Mouse (Mus musculus): ENCODE data around the gene Cd93. TPM values are rescaled to one million over a fixed set of nuclear protein-coding genes. Genes with fewer than 3 reads are reported as not detected.

Gene Cd93
- total and polyA plus RNA-seq, 3 experiments = not detected

GRCm38 (mm10) chr2:148430941-148431340 lies 12.4 kb downstream of the Cd93 start:
- no peak for DNase-seq (ENCODE audit: low read depth, low spot score)
- H3K79me2 ChIP-seq (ENCODE audit: control insufficient read depth, insufficient read depth, low read length, poor library complexity) = no peaks in the 10 kb centered on the region
- TF ChIP-seq MYC (IDR thresholded peaks at IDR 0.05; ENCODE audit: low read depth, low read length) (no peak), KAT2A (conservative IDR thresholded peaks at IDR 0.05; ENCODE audit: low read depth, low read length) (no peak), USF2 (IDR thresholded peaks at IDR 0.05; ENCODE audit: borderline replicate concordance in 1 of 2, insufficient read depth in 1 of 2, low read depth in 1 of 2, low read length in 2 of 2) (no peak), NELFE (IDR thresholded peaks at IDR 0.05; ENCODE audit: low read depth, low read length) (no peak), MYB (IDR thresholded peaks at IDR 0.05; ENCODE audit: low read depth, low read length) (no peak), GATA1 (IDR thresholded peaks at IDR 0.05; ENCODE audit: low read depth, low read length) (no peak), ZNF384 (IDR thresholded peaks at IDR 0.05; ENCODE audit: low read depth, low read length) (no peak), MXI1 (IDR thresholded peaks at IDR 0.05; ENCODE audit: low read depth, low read length) (no peak), CHD1 (IDR thresholded peaks at IDR 0.05; ENCODE audit: low read depth, low read length) (no peak), TCF12 (IDR thresholded peaks at IDR 0.05; ENCODE audit: low read depth, low read length) (no peak), EP300 (IDR thresholded peaks at IDR 0.05; ENCODE audit: low read depth in 1 of 2, low read length in 2 of 2) (no peak)
- no peaks in the 10 kb centered on the region for H3K36me3 ChIP-seq (ENCODE audit: control insufficient read depth in 1 of 2, insufficient read depth in 2 of 2, low read length in 2 of 2)
- no peak overlapping the region for H3K9ac ChIP-seq (ENCODE audit: control insufficient read depth, low read depth, low read length, poor library complexity, severe bottlenecking)
- H3K27ac ChIP-seq (ENCODE audit: control insufficient read depth, low read depth, low read length) = no peak overlapping the region
- no peaks in the 10 kb centered on the region for H3K9me3 ChIP-seq (replicated peaks; ENCODE audit: insufficient read depth, low read length)
- no peak overlapping the region for H3K4me3 ChIP-seq (ENCODE audit: control insufficient read depth in 1 of 2, insufficient read depth in 1 of 2, low read depth in 2 of 2, low read length in 2 of 2)
- no peaks in the 10 kb centered on the region for H3K4me1 ChIP-seq (ENCODE audit: control insufficient read depth in 1 of 2, insufficient read depth in 2 of 2, low read length in 2 of 2)
- H3K27me3 ChIP-seq (ENCODE audit: control insufficient read depth in 1 of 2, insufficient read depth in 2 of 2, low read length in 2 of 2) = no peaks in the 10 kb centered on the region

- no peaks in the 10 kb centered on the region for H3K4me1 ChIP-seq (ENCODE audit: control insufficient read depth in 1 of 2, insufficient read depth in 2 of 2, low read length in 2 of 2)
- H3K9me3 ChIP-seq (replicated peaks; ENCODE audit: insufficient read depth, low read length) = no peaks in the 10 kb centered on the region
- DNase-seq (ENCODE audit: low read depth, low spot score) = no peak
- no peaks in the 10 kb centered on the region for H3K27me3 ChIP-seq (ENCODE audit: control insufficient read depth in 1 of 2, insufficient read depth in 2 of 2, low read length in 2 of 2)
- H3K4me3 ChIP-seq (ENCODE audit: control insufficient read depth in 1 of 2, insufficient read depth in 1 of 2, low read depth in 2 of 2, low read length in 2 of 2) = no peak overlapping the region
- TF ChIP-seq CTCF (IDR thresholded peaks at IDR 0.05 in 2 of 3, conservative IDR thresholded peaks at IDR 0.05 in 1 of 3; ENCODE audit: control insufficient read depth in 1 of 3, insufficient read depth in 1 of 3, low read depth in 2 of 3, low read length in 3 of 3, poor library complexity in 1 of 3, severe bottlenecking in 1 of 3) (no peak), CHD2 (IDR thresholded peaks at IDR 0.05; ENCODE audit: low read length) (no peak), RAD21 (IDR thresholded peaks at IDR 0.05; ENCODE audit: low read depth, low read length) (no peak), CHD1 (IDR thresholded peaks at IDR 0.05; ENCODE audit: low read depth, low read length) (no peak), RCOR1 (IDR thresholded peaks at IDR 0.05; ENCODE audit: low read depth, low read length) (no peak), HCFC1 (IDR thresholded peaks at IDR 0.05; ENCODE audit: low read depth, low read length) (no peak), MYC (IDR thresholded peaks at IDR 0.05; ENCODE audit: low read depth, low read length) (no peak), ZNF384 (IDR thresholded peaks at IDR 0.05; ENCODE audit: low read depth, low read length) (no peak), MAX (IDR thresholded peaks at IDR 0.05; ENCODE audit: low read length) (no peak), ELF1 (IDR thresholded peaks at IDR 0.05; ENCODE audit: low read depth, low read length) (no peak), MYB (IDR thresholded peaks at IDR 0.05; ENCODE audit: low read depth, low read length) (no peak), E2F4 (IDR thresholded peaks at IDR 0.05; ENCODE audit: borderline replicate concordance, low read depth, low read length) (no peak), GATA1 (IDR thresholded peaks at IDR 0.05; ENCODE audit: low read depth, low read length) (no peak), ETS1 (IDR thresholded peaks at IDR 0.05; ENCODE audit: low read depth, low read length) (no peak), POLR2AphosphoS2 (IDR thresholded peaks at IDR 0.05; ENCODE audit: low read length) (no peak), JUND (IDR thresholded peaks at IDR 0.05; ENCODE audit: low read depth, low read length) (no peak), USF1 (IDR thresholded peaks at IDR 0.05; ENCODE audit: low read depth, low read length) (no peak), MAFK (IDR thresholded peaks at IDR 0.05; ENCODE audit: borderline replicate concordance, low read depth, low read length) (no peak)
- no peaks in the 10 kb centered on the region for H3K79me2 ChIP-seq (ENCODE audit: control insufficient read depth, insufficient read depth, low read length, poor library complexity)
- no peaks in the 10 kb centered on the region for H3K36me3 ChIP-seq (ENCODE audit: control insufficient read depth in 1 of 2, insufficient read depth in 2 of 2, low read length in 2 of 2)
- H3K9ac ChIP-seq (ENCODE audit: control insufficient read depth, low read depth, low read length, poor library complexity, severe bottlenecking) = no peak overlapping the region
- H3K27ac ChIP-seq (ENCODE audit: control insufficient read depth, low read depth, low read length) = no peak overlapping the region
These were observed 14.3 kb downstream of the Cd93 start for GRCm38 (mm10) chr2:148429001-148429505.
